ENCODE assay signal across 9 mouse cellular contexts in the genomic region with DNA sequence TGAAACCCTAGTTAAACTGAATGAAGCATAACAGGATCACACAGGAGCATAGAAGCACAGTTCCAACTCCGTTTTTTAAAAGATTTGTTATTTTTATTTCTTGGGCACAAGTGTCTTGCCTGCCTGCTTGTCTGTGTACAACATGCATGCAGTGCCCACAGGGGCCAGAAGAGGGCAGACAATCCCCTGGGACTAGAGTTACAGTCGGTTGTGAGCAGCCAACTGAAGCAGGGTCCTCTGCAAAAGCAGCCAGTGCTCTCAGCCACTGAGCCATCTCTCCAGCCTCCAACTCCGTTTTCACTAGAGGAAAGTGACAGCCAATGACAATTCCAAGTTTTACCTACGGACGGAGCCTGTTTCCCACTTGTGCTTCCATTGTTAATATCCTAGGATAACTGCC. TPM values are rescaled to one million over a fixed set of nuclear protein-coding genes. Genes with fewer than 3 reads are reported as not detected.
DNase-seq lines count a peak whose midpoint lies in the region; ATAC-seq and TF ChIP-seq lines count a peak whose summit lies in the region.
"Had no signal": no experiment of that assay in that cellular context is flagged by ENCODE, and none has a peak within 500 bp of the region (broad histone marks: within the 10 kb centered on the region; RNA-seq: fewer than 3 reads in every experiment).

No protein-coding gene starts in this region.

- no peak for TF ChIP-seq POLR2A in ES-Bruce4 (IDR thresholded peaks at IDR 0.05; ENCODE audit: insufficient read depth, low read length)

- no peak overlapping the region for H3K4me3 ChIP-seq in ES-Bruce4 (ENCODE audit: low read depth, low read length)
- no peak overlapping the region for H3K4me3 ChIP-seq in lung, postnatal 0 days (ENCODE audit: low read depth, low read length)
- H3K4me3 ChIP-seq: lung, embryonic 15.5 days had no signal

- H3K9ac ChIP-seq in ES-Bruce4 (ENCODE audit: low read depth, poor library complexity, severe bottlenecking): no peak overlapping the region
- no peak overlapping the region for H3K9ac ChIP-seq in lung, postnatal 0 days (replicated peaks; ENCODE audit: low read depth)
- H3K9ac ChIP-seq: lung, embryonic 15.5 days had no signal

- peak; percentile 32 for DNase-seq in CD4-positive, CD25-positive, alpha-beta regulatory T cell, adult 2 months (ENCODE audit: low read depth, low spot score)
- peak; percentile 14 for DNase-seq in layer of hippocampus, adult 11-12 months (ENCODE audit: low spot score)
- no peak for DNase-seq in layer of hippocampus, postnatal 36 days
- DNase-seq in embryo, embryonic 9.5 days (ENCODE audit: extremely low spot score): peak; percentile 52
- no peak for DNase-seq in lung, postnatal 0 days (ENCODE audit: low spot score)
- DNase-seq in thymus, postnatal 4 days: peak; percentile 73

- no peak for ATAC-seq in CD4-positive, CD25-positive, alpha-beta regulatory T cell, adult 4 months
- ATAC-seq in lung, postnatal 0 days: no peak

- WGBS in lung, postnatal 0 days: 56% methylated on average over 5 of the region's 5 CpGs

- H3K27me3 ChIP-seq in ES-Bruce4 (ENCODE audit: control insufficient read depth, insufficient read depth, low read length, poor library complexity, severe bottlenecking): no peaks in the 10 kb centered on the region
- H3K27me3 ChIP-seq in lung, postnatal 0 days (replicated peaks; ENCODE audit: insufficient read depth, low read length): no peaks in the 10 kb centered on the region
- H3K27me3 ChIP-seq: lung, embryonic 15.5 days had no signal

- H3K4me1 ChIP-seq in ES-Bruce4 (ENCODE audit: control insufficient read depth, insufficient read depth, low read length): no peaks in the 10 kb centered on the region
- H3K4me1 ChIP-seq in lung, postnatal 0 days (ENCODE audit: insufficient read depth, low read depth, low read length): no peaks in the 10 kb centered on the region
- H3K4me1 ChIP-seq: lung, embryonic 15.5 days had no signal

- TF ChIP-seq CTCF in ES-Bruce4 (IDR thresholded peaks at IDR 0.05; ENCODE audit: low read depth, low read length): peak; percentile 91
- peak; percentile 58 for TF ChIP-seq CTCF in lung, postnatal 0 days (IDR thresholded peaks at IDR 0.05)

- 0 out of 2 replicates have a peak, but pooled peaks cover 2% of the 10 kb centered on the region for H3K9me3 ChIP-seq in ES-Bruce4 (replicated peaks; ENCODE audit: control insufficient read depth, insufficient read depth, low read length, poor library complexity, severe bottlenecking)
- H3K9me3 ChIP-seq in lung, postnatal 0 days (ENCODE audit: low read length): no peaks in the 10 kb centered on the region
- H3K9me3 ChIP-seq: lung, embryonic 15.5 days had no signal

- TF ChIP-seq EP300 in ES-Bruce4 (IDR thresholded peaks at IDR 0.05; ENCODE audit: insufficient read depth, low read depth, low read length): no peak
- TF ChIP-seq EP300 in lung, postnatal 0 days (IDR thresholded peaks at IDR 0.05): no peak

- no peak overlapping the region for H3K27ac ChIP-seq in ES-Bruce4 (ENCODE audit: insufficient read depth, low read length)
- H3K27ac ChIP-seq in lung, postnatal 0 days (ENCODE audit: low read length): no peak overlapping the region
- H3K27ac ChIP-seq: lung, embryonic 15.5 days had no signal

- H3K4me2 ChIP-seq in lung, postnatal 0 days (replicated peaks; ENCODE audit: low read depth, low read length): no peak overlapping the region
- H3K4me2 ChIP-seq: lung, embryonic 15.5 days had no signal

- no peaks in the 10 kb centered on the region for H3K36me3 ChIP-seq in ES-Bruce4 (ENCODE audit: control insufficient read depth, insufficient read depth, low read length, poor library complexity, severe bottlenecking)
- no peaks in the 10 kb centered on the region for H3K36me3 ChIP-seq in lung, postnatal 0 days (ENCODE audit: insufficient read depth, low read length)
- H3K36me3 ChIP-seq: lung, embryonic 15.5 days had no signal

RNA-seq across cellular contexts. Expression of gene Rxfp2, which starts 33.4 kb away (rescaled TPM):
- polyA plus RNA-seq in CD4-positive, CD25-positive, alpha-beta regulatory T cell, adult 4 months (2017; shearing (Covaris generic)): not detected
- under 1 TPM in 1 of 2 experiments, not detected in 1; 0.22 TPM for total RNA-seq in layer of hippocampus, postnatal 36 days (2021)
- polyA plus RNA-seq in ES-Bruce4 (2011; ENCODE audit: insufficient read depth, insufficient read length, low read depth, missing spikeins): 0.61 and 0.85 TPM in 2 replicates
- polyA plus RNA-seq in lung, postnatal 0 days (2015; fragmentation: Nextera tagmentation; extraction: Ambion mirVana): 0.58 and 0.64 TPM in 2 replicates

Comparison
In these comparisons a context has a peak if more than half of its experiments do, and no peak if none do; other contexts are left out.
1. DNase-seq: peak in CD4-positive, CD25-positive, alpha-beta regulatory T cell, adult 2 months (single experiment), layer of hippocampus, adult 11-12 months (single experiment), embryo, embryonic 9.5 days (single experiment) and thymus, postnatal 4 days (single experiment); none in layer of hippocampus, postnatal 36 days (0 of 2) and lung, postnatal 0 days (single experiment).